Mouse (Mus musculus) ES-Bruce4 (cell line): Measurements from ENCODE around the gene Abca9. TPM values are rescaled to one million over a fixed set of nuclear protein-coding genes. Genes with fewer than 3 reads are reported as not detected.

ENCODE experiments used
- H3K27ac ChIP-seq: 2 replicates; pipeline ENCODE4 v1.5.1; 2012; ENCODE audit warnings: low read length, inconsistent platforms; ENCODE audit not compliant: insufficient read depth
- H3K27me3 ChIP-seq: 2 replicates; pipeline ENCODE4 v1.6.1; 2012; ENCODE audit warnings: mild to moderate bottlenecking, low read length, inconsistent platforms; ENCODE audit not compliant: control insufficient read depth, poor library complexity, insufficient read depth, severe bottlenecking
- H3K36me3 ChIP-seq: 2 replicates; pipeline ENCODE4 v1.6.1; 2012; ENCODE audit warnings: inconsistent platforms, mild to moderate bottlenecking, low read length, moderate library complexity; ENCODE audit not compliant: control insufficient read depth, poor library complexity, insufficient read depth, severe bottlenecking
- H3K4me1 ChIP-seq: one replicate; pipeline ENCODE4 v1.8.1; 2011; ENCODE audit warnings: low read length; ENCODE audit not compliant: control insufficient read depth, insufficient read depth
- H3K4me3 ChIP-seq: 2 replicates; pipeline ENCODE4 v1.5.1; 2011; ENCODE audit warnings: low read depth, mild to moderate bottlenecking, low read length
- H3K9ac ChIP-seq: 2 replicates; pipeline ENCODE4 v1.6.1; 2012; ENCODE audit warnings: low read depth, mild to moderate bottlenecking, inconsistent platforms; ENCODE audit not compliant: poor library complexity, severe bottlenecking
- H3K9me3 ChIP-seq: replicated peaks from 2 replicates; pipeline ENCODE4 v1.6.1; 2012; ENCODE audit warnings: mild to moderate bottlenecking, low read length, inconsistent platforms; ENCODE audit not compliant: control insufficient read depth, poor library complexity, insufficient read depth, severe bottlenecking
- CTCF ChIP-seq: IDR thresholded peaks from one replicate; pipeline ENCODE4 v1.8.1; 2011; ENCODE audit warnings: low read depth, low read length
- EP300 ChIP-seq: IDR thresholded peaks from 2 replicates; pipeline ENCODE4 v1.6.1; 2011; ENCODE audit warnings: low read depth, low read length; ENCODE audit not compliant: insufficient read depth
- POLR2A ChIP-seq: IDR thresholded peaks from one replicate; pipeline ENCODE4 v1.8.1; 2011; ENCODE audit warnings: low read length; ENCODE audit not compliant: insufficient read depth
- polyA plus RNA-seq: library from polyadenylated mRNA; stranded (reverse); fragments of >200 nt; gene quantifications from 2 replicates; pipeline ENCODE4 v1.2.4, GENCODE M21; 2011; ENCODE audit warnings: low read depth; ENCODE audit not compliant: missing spikeins, insufficient read depth, insufficient read length

Abca9 gene
- polyA plus RNA-seq, 1 experiment: not detected

- Histone ChIP-seq H3K4me3 (no peak within 1 kb of the TSS), H3K36me3 (no peaks in the 10 kb centered on the region), H3K27me3 (no peaks in the 10 kb centered on the region), H3K9ac (no peak within 1 kb of the TSS), H3K27ac (no peak within 1 kb of the TSS), H3K9me3 (no peaks in the 10 kb centered on the region), H3K4me1 (no peaks in the 10 kb centered on the region)
- no peak for TF ChIP-seq POLR2A
- no peak for TF ChIP-seq CTCF
- TF ChIP-seq EP300: no peak
Observed at GRCm38 (mm10) chr11:110095858-110096257, 72.1 kb downstream of the Abca9 start, which contains the start of gene Abca8a. Abca8a (minus strand) TSS chr11:110095978.

DNA sequence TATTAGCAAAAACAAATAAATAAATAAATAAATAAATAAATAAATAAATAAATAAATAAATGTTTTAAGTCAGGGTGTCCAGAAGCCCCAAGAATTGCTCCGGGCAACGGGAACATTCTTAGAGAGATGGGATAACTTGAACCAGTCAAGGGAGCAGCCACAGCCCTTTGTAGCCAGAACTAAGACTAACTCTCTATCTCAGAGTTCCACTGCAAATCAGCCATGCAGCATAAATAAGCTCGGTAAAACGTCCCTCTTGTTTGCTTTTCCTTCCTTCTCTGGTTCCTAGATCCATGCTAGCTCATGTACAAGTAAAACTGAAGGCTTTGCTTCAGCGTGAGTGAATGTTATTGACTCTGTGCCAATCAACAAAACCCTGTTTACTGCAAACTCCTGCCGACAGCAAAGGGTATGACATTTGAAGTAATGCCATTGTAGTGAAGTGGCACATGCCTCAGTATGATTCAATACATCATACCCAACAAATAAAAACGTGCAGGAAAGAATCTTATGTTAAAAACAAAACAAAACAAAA is 73.1 kb downstream of the Abca9 start:
- TF ChIP-seq EP300 (no peak), POLR2A (no peak), CTCF (no peak)
- H3K4me3 ChIP-seq: no peak overlapping the region

DNA sequence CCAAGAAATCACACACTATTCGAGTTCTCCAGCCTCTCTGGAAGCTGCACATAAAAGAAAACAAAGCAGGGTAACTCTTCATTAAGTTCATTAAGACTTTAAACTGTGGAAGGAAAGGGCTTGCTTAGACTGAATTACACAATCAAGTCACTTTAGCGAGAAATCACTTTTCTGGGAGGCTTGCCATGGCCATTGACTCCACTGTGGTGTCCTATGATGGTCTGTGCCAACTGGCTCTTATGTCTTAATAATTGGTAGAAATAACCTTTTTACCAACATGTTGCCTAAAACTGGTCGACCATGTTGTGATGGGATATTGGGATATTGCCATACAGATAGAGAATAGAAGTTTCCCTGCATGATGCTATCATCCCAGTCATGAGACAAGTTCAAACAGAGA is 73.8 kb downstream of the Abca9 start:
- TF ChIP-seq CTCF: no peak
- TF ChIP-seq POLR2A: no peak
- TF ChIP-seq EP300: no peak
- Histone ChIP-seq H3K36me3 (no peaks in the 10 kb centered on the region), H3K9ac (no peak overlapping the region), H3K9me3 (no peaks in the 10 kb centered on the region), H3K4me1 (no peaks in the 10 kb centered on the region), H3K27me3 (no peaks in the 10 kb centered on the region), H3K4me3 (no peak overlapping the region), H3K27ac (no peak overlapping the region)

More for the DNA sequence above, 73.1 kb downstream of the Abca9 start:
- Histone ChIP-seq H3K9me3 (no peaks in the 10 kb centered on the region), H3K4me1 (no peaks in the 10 kb centered on the region), H3K9ac (no peak overlapping the region), H3K36me3 (no peaks in the 10 kb centered on the region), H3K27ac (no peak overlapping the region), H3K27me3 (no peaks in the 10 kb centered on the region)

DNA sequence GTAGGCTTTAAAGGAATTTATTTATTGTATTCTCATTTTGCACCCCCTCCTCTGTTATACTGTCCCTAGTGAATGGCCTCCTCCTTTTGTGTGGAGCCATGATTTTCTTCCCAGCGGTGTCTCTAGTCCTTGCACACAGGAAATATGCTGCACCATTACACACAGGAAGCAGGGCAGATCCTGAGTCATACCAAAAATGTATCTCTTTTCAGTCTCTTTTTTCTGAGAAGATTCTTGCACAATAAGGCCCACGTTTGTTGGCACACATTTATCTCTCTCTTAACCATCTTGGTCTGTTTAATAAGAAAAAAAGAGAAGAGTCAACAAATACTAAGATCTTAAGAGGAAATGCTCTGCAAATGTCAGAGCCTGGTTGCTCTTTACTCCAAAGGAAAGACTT is 76.7 kb downstream of the Abca9 start:
- Histone ChIP-seq H3K36me3 (no peaks in the 10 kb centered on the region), H3K27me3 (no peaks in the 10 kb centered on the region), H3K9ac (no peak overlapping the region), H3K4me1 (no peaks in the 10 kb centered on the region), H3K9me3 (no peaks in the 10 kb centered on the region), H3K4me3 (no peak overlapping the region), H3K27ac (no peak overlapping the region)
- TF ChIP-seq CTCF (no peak), POLR2A (no peak), EP300 (no peak)

GRCm38 (mm10) chr11:110072158-110072557 is 95.8 kb downstream of the Abca9 start:
- Histone ChIP-seq H3K9me3 (no peaks in the 10 kb centered on the region), H3K9ac (no peak overlapping the region)
- TF ChIP-seq CTCF (no peak), EP300 (no peak), POLR2A (no peak)

GRCm38 (mm10) chr11:110061032-110061431 is 107.0 kb downstream of the Abca9 start:
- H3K9ac ChIP-seq: no peak overlapping the region
- H3K9me3 ChIP-seq: no peaks in the 10 kb centered on the region
- no peak overlapping the region for H3K4me3 ChIP-seq
- TF ChIP-seq CTCF (no peak), POLR2A (no peak), EP300 (no peak)
- no peaks in the 10 kb centered on the region for H3K36me3 ChIP-seq
- H3K27ac ChIP-seq: no peak overlapping the region
- no peaks in the 10 kb centered on the region for H3K27me3 ChIP-seq
- no peaks in the 10 kb centered on the region for H3K4me1 ChIP-seq

More at GRCm38 (mm10) chr11:110072158-110072557, 95.8 kb downstream of the Abca9 start:
- Histone ChIP-seq H3K4me3 (no peak overlapping the region), H3K36me3 (no peaks in the 10 kb centered on the region), H3K27ac (no peak overlapping the region), H3K27me3 (no peaks in the 10 kb centered on the region), H3K4me1 (no peaks in the 10 kb centered on the region)
